Mouse (Mus musculus): ENCODE measurements at regions not wholly inside any gene's neighbourhood (a gene's known extent, or its start where the extent isn't known, plus 50 kb on each side); places are given as distances from the start of the nearest gene placed in this dataset.

DNA sequence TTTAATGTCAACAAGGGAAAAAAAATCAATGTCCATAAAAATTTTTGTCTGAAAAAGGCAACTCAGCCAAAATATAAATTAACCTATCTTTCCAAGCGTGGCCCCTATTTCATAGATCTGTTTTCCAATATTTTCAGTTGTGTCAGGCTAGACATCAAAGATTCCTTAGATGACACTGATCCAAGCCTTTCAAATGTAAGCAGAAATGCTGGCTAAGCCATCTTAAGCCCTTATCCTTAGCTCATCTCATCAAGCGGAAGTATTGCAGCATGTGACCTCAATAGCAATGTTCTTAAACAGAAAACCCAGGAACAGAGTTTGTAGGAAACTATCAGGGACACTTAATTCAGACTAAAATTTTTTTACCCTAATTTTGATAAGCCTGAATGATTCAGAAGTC is 327.8 kb upstream of the Cypt12 start:
- TF ChIP-seq POLR2A (IDR thresholded peaks at IDR 0.05; ENCODE audit: extremely low read depth, insufficient read depth, low read length) (no peak), CTCF (IDR thresholded peaks at IDR 0.05; ENCODE audit: extremely low read depth, insufficient read depth, low read length) (no peak)

Data from cortical plate, adult 2 months (tissue).